Mouse (Mus musculus): Measurements from ENCODE around the gene Olfr1411. TPM values are rescaled to one million over a fixed set of nuclear protein-coding genes. Genes with fewer than 3 reads are reported as not detected.
A peak's percentile ranks its signal among the peaks of the same experiment; 100 is the strongest.

The Olfr1411 gene
- total and polyA plus RNA-seq, 3 experiments: not detected

- no peak overlapping the region for H3K9ac ChIP-seq (ENCODE audit: insufficient read depth, low read depth)
- TF ChIP-seq CHD1 (IDR thresholded peaks at IDR 0.05; ENCODE audit: low read depth, low read length) (no peak), PAX5 (IDR thresholded peaks at IDR 0.05; ENCODE audit: low read length) (no peak), KAT2A (IDR thresholded peaks at IDR 0.05; ENCODE audit: insufficient replicate concordance, low read length) (no peak), ETS1 (conservative IDR thresholded peaks at IDR 0.05; ENCODE audit: low read depth, low read length) (no peak), MEF2A (IDR thresholded peaks at IDR 0.05; ENCODE audit: borderline replicate concordance, low read depth, low read length) (no peak), ELF1 (IDR thresholded peaks at IDR 0.05; ENCODE audit: low read depth, low read length) (no peak), ZKSCAN1 (IDR thresholded peaks at IDR 0.05; ENCODE audit: borderline replicate concordance, low read depth, low read length) (no peak), NELFE (IDR thresholded peaks at IDR 0.05; ENCODE audit: low read depth, low read length) (no peak), POLR2A (IDR thresholded peaks at IDR 0.05; ENCODE audit: low read depth, low read length) (no peak)
- H3K27ac ChIP-seq (ENCODE audit: insufficient read depth, low read depth): no peak overlapping the region
- H3K4me1 ChIP-seq (ENCODE audit: control insufficient read depth in 1 of 2, insufficient read depth in 2 of 2): peaks cover 0 to 2% of the 10 kb centered on the region in 2 experiments; a peak in 1 of 4 replicates
- dilution Hi-C loops (cut with MboI; ENCODE audit: extremely low pct_ligation_motif_present, extremely low pct_unique_long_range_greater_than_20kb, low sequenced_read_pairs) (no loop called here), in situ Hi-C loops (cut with MboI; ENCODE audit: low pct_ligation_motif_present, low pct_unique_long_range_greater_than_20kb, low sequenced_read_pairs) (loop anchor here (10.0 kb wide), 1 partner anchor 693 kb away; no protein-coding TSS in a partner anchor)
- H3K79me2 ChIP-seq (replicated peaks; ENCODE audit: control insufficient read depth, extremely low read depth, insufficient read depth, poor library complexity, severe bottlenecking): no peaks in the 10 kb centered on the region
- H3K9me3 ChIP-seq (replicated peaks; ENCODE audit: low read length): peaks cover 6% of the 10 kb centered on the region
- H3K36me3 ChIP-seq (replicated peaks in 1 of 2; ENCODE audit: control insufficient read depth in 1 of 2, insufficient read depth in 1 of 2, low read length in 1 of 2): no peaks in the 10 kb centered on the region
- no peak overlapping the region for H3K4me3 ChIP-seq (replicated peaks in 1 of 3; ENCODE audit: low read depth in 2 of 3, low read length in 2 of 3, poor library complexity in 1 of 3)
- no peak for DNase-seq (ENCODE audit: extremely low read depth)
- H3K4me2 ChIP-seq (ENCODE audit: insufficient read depth, low read depth, poor library complexity, severe bottlenecking): no peak overlapping the region
- peaks cover 90% of the 10 kb centered on the region for H3K27me3 ChIP-seq (replicated peaks)
Measured at GRCm38 (mm10) chr1:92607711-92608110, 13.5 kb downstream of the Olfr1411 start.

GRCm38 (mm10) chr1:92611008-92611407, 16.8 kb downstream of the Olfr1411 start:
- peaks cover 0 to 2% of the 10 kb centered on the region in 2 experiments; a peak in 1 of 4 replicates for H3K4me1 ChIP-seq (ENCODE audit: control insufficient read depth in 1 of 2, insufficient read depth in 2 of 2)
- peaks cover 69% of the 10 kb centered on the region for H3K27me3 ChIP-seq (replicated peaks)
- dilution Hi-C loops (cut with MboI; ENCODE audit: extremely low pct_ligation_motif_present, extremely low pct_unique_long_range_greater_than_20kb, low sequenced_read_pairs): no loop called here
- peak; percentile 52 for DNase-seq (ENCODE audit: extremely low read depth)
- no peak overlapping the region for H3K9ac ChIP-seq (ENCODE audit: insufficient read depth, low read depth)
- no peak overlapping the region for H3K27ac ChIP-seq (ENCODE audit: insufficient read depth, low read depth)
- no peak overlapping the region for H3K4me2 ChIP-seq (ENCODE audit: insufficient read depth, low read depth, poor library complexity, severe bottlenecking)
- peaks cover 6% of the 10 kb centered on the region for H3K9me3 ChIP-seq (replicated peaks; ENCODE audit: low read length)
- H3K79me2 ChIP-seq (replicated peaks; ENCODE audit: control insufficient read depth, extremely low read depth, insufficient read depth, poor library complexity, severe bottlenecking): no peaks in the 10 kb centered on the region
- no peaks in the 10 kb centered on the region for H3K36me3 ChIP-seq (replicated peaks in 1 of 2; ENCODE audit: control insufficient read depth in 1 of 2, insufficient read depth in 1 of 2, low read length in 1 of 2)
- in situ Hi-C loops (cut with MboI; ENCODE audit: low pct_ligation_motif_present, low pct_unique_long_range_greater_than_20kb, low sequenced_read_pairs): loop anchor here (5.0 kb wide), 1 partner anchor 94 kb away; the partner anchor contains the start of gene Olfr1414
- TF ChIP-seq SMC3 (IDR thresholded peaks at IDR 0.05; ENCODE audit: low read depth, low read length) (peak; percentile 78), USF2 (conservative IDR thresholded peaks at IDR 0.05; ENCODE audit: low read depth, low read length) (no peak), ZC3H11A (IDR thresholded peaks at IDR 0.05; ENCODE audit: low read depth, low read length) (peak; percentile 46; the same call in 1 of the 2 replicates), IRF4 (IDR thresholded peaks at IDR 0.05; ENCODE audit: low read depth, low read length) (peak; percentile 26; the same call in 1 of the 2 replicates), ZKSCAN1 (IDR thresholded peaks at IDR 0.05; ENCODE audit: borderline replicate concordance, low read depth, low read length) (no peak), MAFK (IDR thresholded peaks at IDR 0.05; ENCODE audit: insufficient replicate concordance, low read length) (0 out of 2 replicates have a peak, but pooled peaks have one; percentile 27), ZNF384 (IDR thresholded peaks at IDR 0.05; ENCODE audit: low read depth, low read length) (peak; percentile 76), CTCF (conservative IDR thresholded peaks at IDR 0.05 in 1 of 2, IDR thresholded peaks at IDR 0.05 in 1 of 2; ENCODE audit: low read depth in 2 of 2, low read length in 2 of 2) (peak; percentile 82 to 90), RAD21 (IDR thresholded peaks at IDR 0.05; ENCODE audit: low read depth, low read length) (peak; percentile 94)
- no peak overlapping the region for H3K4me3 ChIP-seq (replicated peaks in 1 of 3; ENCODE audit: low read depth in 2 of 3, low read length in 2 of 3, poor library complexity in 1 of 3)

Data from CH12.LX (cell line).